Mouse (Mus musculus): ENCODE measurements around the gene Nectin2. TPM values are rescaled to one million over a fixed set of nuclear protein-coding genes. Genes with fewer than 3 reads are reported as not detected.
"Not testable (repeated sequence)": the region's sequence is repeated elsewhere in the genome, so short reads cannot be mapped to it uniquely, and the experiment has no call there.

Nectin2 gene
- 4.0 and 6.8 TPM in 2 replicates for polyA plus RNA-seq (2012; ENCODE audit: insufficient read depth, low replicate concordance)

DNA sequence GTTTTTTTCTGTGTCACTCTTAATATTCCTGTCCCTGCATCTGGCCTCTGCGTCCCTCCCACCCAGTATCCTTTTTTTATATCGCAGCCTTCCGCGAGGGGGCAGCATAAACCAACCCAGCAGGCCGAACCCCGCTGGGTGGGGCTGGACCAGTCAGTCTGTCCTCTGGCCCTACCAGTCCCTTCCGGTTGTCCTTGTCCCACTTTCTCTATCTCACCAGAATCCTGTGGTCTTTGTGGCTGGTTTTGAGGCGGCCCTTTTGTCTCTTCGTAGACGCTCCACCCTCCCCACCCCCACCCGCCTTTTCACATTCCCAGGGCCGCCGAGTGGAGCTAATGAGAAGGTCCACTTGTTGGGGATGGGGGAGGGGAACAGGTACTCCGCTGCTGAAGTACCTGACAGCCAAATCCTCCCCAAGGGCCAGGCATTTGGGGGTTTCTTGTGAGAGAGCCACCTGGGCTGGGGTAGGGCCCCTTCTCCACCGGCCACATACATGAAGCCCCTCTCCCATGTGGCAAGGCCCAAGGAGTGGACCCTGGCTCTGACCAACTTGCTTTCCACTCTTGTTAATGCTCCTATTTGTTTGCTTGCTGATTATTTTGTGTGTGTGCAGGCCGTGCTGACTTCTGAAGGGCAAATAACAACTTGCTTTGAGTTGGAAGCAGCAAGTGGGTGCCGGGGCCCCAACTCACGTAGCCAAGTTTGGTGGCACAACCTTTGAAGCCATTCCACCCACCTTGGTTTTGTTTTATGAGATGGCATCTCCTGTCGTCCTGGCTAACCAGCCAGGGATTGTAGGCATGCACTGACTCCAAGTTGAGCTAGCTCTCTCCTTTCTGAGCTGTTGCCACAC lies at the start of gene Nectin2:
Gene Nectin2 (minus strand): TSS at position 267 of the 853 bp plus-strand sequence.
- Histone ChIP-seq H3K9me3 (peaks cover 6% of the 10 kb centered on the region), H3K4me3 (replicated peaks) (peak within 1 kb of the TSS; percentile 91), H3K36me3 (replicated peaks; ENCODE audit: low read length) (no peaks in the 10 kb centered on the region), H3K27me3 (replicated peaks) (peaks cover 71% of the 10 kb centered on the region), H3K4me1 (peaks cover 49% of the 10 kb centered on the region)
- TF ChIP-seq GATA1 (IDR thresholded peaks at IDR 0.05; ENCODE audit: borderline replicate concordance, low read length) = no peak

- H3K4me3 ChIP-seq (replicated peaks) = peak within 1 kb of the TSS; percentile 81
- TF ChIP-seq FLI1 (IDR thresholded peaks at IDR 0.05; ENCODE audit: low read length) (no peak), GATA1 (IDR thresholded peaks at IDR 0.05; ENCODE audit: borderline replicate concordance, low read length) (no peak)
- no peaks in the 10 kb centered on the region for H3K9me3 ChIP-seq
- peaks cover 43% of the 10 kb centered on the region for H3K27me3 ChIP-seq (replicated peaks)
- H3K36me3 ChIP-seq (replicated peaks; ENCODE audit: low read length) = no peaks in the 10 kb centered on the region
- H3K4me1 ChIP-seq = peaks cover 17% of the 10 kb centered on the region
These were observed 46.7 kb upstream of the Nectin2 start, which contains the start of gene Cblc for GRCm38 (mm10) chr7:19796697-19797588. Cblc (minus strand) TSS chr7:19796809.

DNA sequence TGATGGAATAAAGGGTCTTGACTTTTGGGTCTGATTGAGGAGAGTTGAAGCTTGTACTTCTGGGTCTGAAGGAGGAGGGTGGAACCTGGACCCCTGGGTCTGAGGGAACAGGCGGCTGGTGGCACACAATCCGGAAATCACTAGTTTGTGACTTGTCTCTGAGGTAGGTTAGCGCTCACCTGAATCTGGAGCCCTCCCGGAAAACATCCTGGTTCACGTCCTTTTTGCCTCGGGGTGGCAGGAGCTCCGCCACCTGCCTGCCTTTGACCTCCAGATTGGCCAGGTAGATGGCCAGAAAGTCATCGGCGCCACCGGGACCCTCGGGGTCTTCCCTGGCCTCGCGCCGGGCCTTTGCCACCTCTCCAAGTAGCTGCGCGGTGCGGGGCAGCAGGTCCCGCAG lies 46.0 kb upstream of the Nectin2 start:
- H3K4me3 ChIP-seq (replicated peaks) = no peak overlapping the region
- H3K27me3 ChIP-seq (replicated peaks) = peaks cover 48% of the 10 kb centered on the region
- no peak for TF ChIP-seq GATA1 (IDR thresholded peaks at IDR 0.05; ENCODE audit: borderline replicate concordance, low read length)
- TF ChIP-seq FLI1 (IDR thresholded peaks at IDR 0.05; ENCODE audit: low read length) = no peak
- H3K4me1 ChIP-seq = peaks cover 17% of the 10 kb centered on the region
- no peaks in the 10 kb centered on the region for H3K36me3 ChIP-seq (replicated peaks; ENCODE audit: low read length)
- H3K9me3 ChIP-seq = no peaks in the 10 kb centered on the region

- Histone ChIP-seq H3K4me3 (replicated peaks) (no peak overlapping the region), H3K9me3 (no peaks in the 10 kb centered on the region), H3K4me1 (peaks cover 15% of the 10 kb centered on the region), H3K36me3 (replicated peaks; ENCODE audit: low read length) (no peaks in the 10 kb centered on the region), H3K27me3 (replicated peaks) (peaks cover 59% of the 10 kb centered on the region)
- TF ChIP-seq GATA1 (IDR thresholded peaks at IDR 0.05; ENCODE audit: borderline replicate concordance, low read length) (no peak), FLI1 (IDR thresholded peaks at IDR 0.05; ENCODE audit: low read length) (no peak)
These were observed 45.0 kb upstream of the Nectin2 start for GRCm38 (mm10) chr7:19795236-19795635.

GRCm38 (mm10) chr7:19792701-19793630 lies 42.7 kb upstream of the Nectin2 start:
- no peak for TF ChIP-seq FLI1 (IDR thresholded peaks at IDR 0.05; ENCODE audit: low read length)
- no peak for TF ChIP-seq GATA1 (IDR thresholded peaks at IDR 0.05; ENCODE audit: borderline replicate concordance, low read length)
- Histone ChIP-seq H3K4me1 (peaks cover 23% of the 10 kb centered on the region), H3K36me3 (replicated peaks; ENCODE audit: low read length) (no peaks in the 10 kb centered on the region), H3K9me3 (peaks cover 2% of the 10 kb centered on the region; the same call in 1 of the 2 replicates), H3K4me3 (replicated peaks) (no peak overlapping the region), H3K27me3 (replicated peaks) (peaks cover 78% of the 10 kb centered on the region)

DNA sequence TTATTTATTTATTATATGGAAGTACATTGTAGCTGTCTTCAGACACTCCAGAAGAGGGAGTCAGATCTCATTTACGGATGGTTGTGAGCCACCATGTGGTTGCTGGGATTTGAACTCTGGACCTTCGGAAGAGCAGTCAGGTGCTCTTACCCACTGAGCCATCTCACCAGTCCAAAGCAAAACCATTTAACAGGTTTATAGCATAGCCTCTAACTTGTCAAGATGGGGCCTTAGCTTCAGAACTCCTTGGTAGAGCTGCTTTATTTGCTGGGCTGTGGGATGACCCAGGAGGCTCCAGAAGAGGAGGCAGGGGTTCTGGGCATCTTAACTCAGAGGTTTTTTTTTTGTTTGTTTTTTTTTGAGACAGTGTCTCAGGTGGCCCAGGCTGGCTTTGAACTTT lies 41.2 kb upstream of the Nectin2 start:
- Histone ChIP-seq H3K27me3 (replicated peaks) (peaks cover 76% of the 10 kb centered on the region), H3K4me1 (peaks cover 16% of the 10 kb centered on the region)
- H3K36me3 ChIP-seq (replicated peaks; ENCODE audit: low read length); H3K4me3 ChIP-seq (replicated peaks); H3K9me3 ChIP-seq: not testable (repeated sequence)

DNA sequence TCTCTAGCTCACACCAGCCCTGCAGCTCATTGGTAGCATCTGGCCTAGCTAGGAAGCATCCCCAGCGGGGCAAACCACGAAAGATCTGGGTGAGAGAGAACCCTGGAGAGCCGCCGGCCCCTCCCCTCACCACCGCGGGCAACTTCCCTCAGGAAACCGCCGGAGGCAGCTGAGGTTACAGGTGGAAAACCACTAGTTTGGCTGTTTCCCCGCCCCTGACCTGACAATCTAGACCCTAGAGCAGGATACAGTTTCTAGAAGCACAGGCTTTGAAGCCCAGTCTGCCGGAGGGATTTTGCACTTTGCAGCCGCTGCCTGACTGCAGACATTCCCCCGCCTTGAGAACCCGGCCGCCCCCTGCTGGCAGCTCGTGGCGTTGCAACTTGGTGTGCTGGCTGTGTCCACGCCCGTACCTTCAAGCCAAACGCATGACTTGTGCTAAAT lies 39.6 kb upstream of the Nectin2 start:
- TF ChIP-seq FLI1 (IDR thresholded peaks at IDR 0.05; ENCODE audit: low read length) = no peak
- no peak for TF ChIP-seq GATA1 (IDR thresholded peaks at IDR 0.05; ENCODE audit: borderline replicate concordance, low read length)
- H3K4me1 ChIP-seq = peaks cover 16% of the 10 kb centered on the region
- peak overlapping the region; percentile 86 for H3K4me3 ChIP-seq (replicated peaks)
- no peaks in the 10 kb centered on the region for H3K36me3 ChIP-seq (replicated peaks; ENCODE audit: low read length)
- H3K27me3 ChIP-seq (replicated peaks) = peaks cover 80% of the 10 kb centered on the region
- peaks cover 4% of the 10 kb centered on the region; the same call in 1 of the 2 replicates for H3K9me3 ChIP-seq

- peaks cover 70% of the 10 kb centered on the region for H3K27me3 ChIP-seq (replicated peaks)
- no peak for TF ChIP-seq FLI1 (IDR thresholded peaks at IDR 0.05; ENCODE audit: low read length)
- no peak for TF ChIP-seq GATA1 (IDR thresholded peaks at IDR 0.05; ENCODE audit: borderline replicate concordance, low read length)
- H3K9me3 ChIP-seq = peaks cover 12% of the 10 kb centered on the region; the same call in 1 of the 2 replicates
- no peak overlapping the region for H3K4me3 ChIP-seq (replicated peaks)
- peaks cover 20% of the 10 kb centered on the region for H3K4me1 ChIP-seq
- no peaks in the 10 kb centered on the region for H3K36me3 ChIP-seq (replicated peaks; ENCODE audit: low read length)
These were observed 35.7 kb upstream of the Nectin2 start for GRCm38 (mm10) chr7:19785874-19786458.
